Mouse (Mus musculus) myocyte (in vitro differentiated cells): ENCODE data around the gene Fam49a. TPM values are rescaled to one million over a fixed set of nuclear protein-coding genes. Genes with fewer than 3 reads are reported as not detected.

Source experiments
- H3K27me3 ChIP-seq: one replicate; pipeline ENCODE4 v1.6.1; 2011; ENCODE audit not compliant: control insufficient read depth, insufficient read depth, insufficient read length
- H3K36me3 ChIP-seq: one replicate; pipeline ENCODE4 v1.6.1; 2011; ENCODE audit not compliant: control insufficient read depth, insufficient read depth
- H3K4me2 ChIP-seq: one replicate; pipeline ENCODE4 v1.6.1; 2011; ENCODE audit warnings: low read depth, control low read depth
- H3K4me3 ChIP-seq: one replicate; pipeline ENCODE4 v1.5.1; 2011; ENCODE audit warnings: mild to moderate bottlenecking, control low read depth, moderate library complexity
- H3K79me2 ChIP-seq: one replicate; pipeline ENCODE4 v1.6.1; 2011; ENCODE audit not compliant: control insufficient read depth, insufficient read depth
- H3ac ChIP-seq: one replicate; pipeline ENCODE4 v1.6.1; 2011; ENCODE audit not compliant: control insufficient read depth, insufficient read length
- CEBPB ChIP-seq: IDR thresholded peaks from 2 replicates; pipeline ENCODE4 v1.6.1; 2011; ENCODE audit warnings: mild to moderate bottlenecking, moderate library complexity; ENCODE audit not compliant: poor library complexity, insufficient read depth, severe bottlenecking
- E2F4 ChIP-seq: IDR thresholded peaks from one replicate; pipeline ENCODE4 v1.6.1; 2011; ENCODE audit warnings: mild to moderate bottlenecking, control low read depth, moderate library complexity; ENCODE audit not compliant: insufficient read depth
- MAX ChIP-seq: IDR thresholded peaks from one replicate; pipeline ENCODE4 v1.6.1; 2011; ENCODE audit warnings: low read depth, mild to moderate bottlenecking, control low read depth
- MYOD1 ChIP-seq, 3 experiments: IDR thresholded peaks; one replicate each; pipeline ENCODE4 v1.6.1; 2011; ENCODE audit warnings: control low read depth in 2 of 3, low read depth in 2 of 3, mild to moderate bottlenecking in 2 of 3, moderate library complexity in 1 of 3; ENCODE audit not compliant: insufficient read length in 2 of 3, control insufficient read depth in 1 of 3
- MYOG ChIP-seq, 3 experiments: IDR thresholded peaks; one replicate each; pipeline ENCODE4 v1.6.1; 2011; ENCODE audit warnings: control low read depth in 2 of 3, low read depth in 2 of 3, mild to moderate bottlenecking in 2 of 3; ENCODE audit not compliant: insufficient read length in 2 of 3, control insufficient read depth in 1 of 3, insufficient read depth in 1 of 3
- POLR2A ChIP-seq: IDR thresholded peaks from one replicate; pipeline ENCODE4 v1.6.1; 2011; ENCODE audit warnings: low read depth, mild to moderate bottlenecking, control low read depth, moderate library complexity; ENCODE audit not compliant: insufficient read length
- POLR2AphosphoS2 ChIP-seq: IDR thresholded peaks from one replicate; pipeline ENCODE4 v1.6.1; 2011; ENCODE audit warnings: low read depth, control low read depth; ENCODE audit not compliant: insufficient read length
- REST ChIP-seq: IDR thresholded peaks from one replicate; pipeline ENCODE4 v1.6.1; 2011; ENCODE audit warnings: mild to moderate bottlenecking, control low read depth, moderate library complexity; ENCODE audit not compliant: insufficient read depth, insufficient read length
- SRF ChIP-seq: IDR thresholded peaks from one replicate; pipeline ENCODE4 v1.6.1; 2011; ENCODE audit warnings: low read depth; ENCODE audit not compliant: control insufficient read depth, insufficient read length
- TCF12 ChIP-seq: IDR thresholded peaks from one replicate; pipeline ENCODE4 v1.6.1; 2011; ENCODE audit warnings: mild to moderate bottlenecking, control low read depth; ENCODE audit not compliant: poor library complexity, insufficient read depth, severe bottlenecking
- TCF3 ChIP-seq: IDR thresholded peaks from one replicate; pipeline ENCODE4 v1.6.1; 2011; ENCODE audit warnings: low read depth, control low read depth; ENCODE audit not compliant: insufficient read length
- USF1 ChIP-seq: IDR thresholded peaks from one replicate; pipeline ENCODE4 v1.6.1; 2011; ENCODE audit warnings: low read depth, mild to moderate bottlenecking, control low read depth, moderate library complexity
- polyA plus RNA-seq: library from polyadenylated mRNA; unstranded; fragments of >200 nt; fragmentation: generic; extraction: Trizol; gene quantifications from one replicate; pipeline ENCODE4 v1.2.1, GENCODE M21; 2012; ENCODE audit warnings: missing spikeins

Fam49a gene
- polyA plus RNA-seq, 1 experiment: not detected

- Histone ChIP-seq H3K79me2 (no peaks in the 10 kb centered on the region), H3ac (no peak overlapping the region), H3K36me3 (no peaks in the 10 kb centered on the region), H3K4me3 (no peak overlapping the region), H3K27me3 (no peaks in the 10 kb centered on the region), H3K4me2 (no peak overlapping the region)
- TF ChIP-seq POLR2AphosphoS2: no peak
Measured at GRCm38 (mm10) chr12:12351816-12352552, 90.0 kb downstream of the Fam49a start.

- TF ChIP-seq SRF: no peak
- TF ChIP-seq MYOD1 (IDR thresholded peaks at IDR 0.05; ENCODE audit: control insufficient read depth in 1 of 3, insufficient read length in 2 of 3, low read depth in 2 of 3): no peak
- Histone ChIP-seq H3K36me3 (no peaks in the 10 kb centered on the region), H3ac (no peak overlapping the region), H3K4me3 (no peak overlapping the region), H3K79me2 (no peaks in the 10 kb centered on the region), H3K4me2 (no peak overlapping the region), H3K27me3 (no peaks in the 10 kb centered on the region)
Measured at GRCm38 (mm10) chr12:12354115-12354653, 92.2 kb downstream of the Fam49a start.

- no peak for TF ChIP-seq USF1
- TF ChIP-seq CEBPB: no peak
- TF ChIP-seq TCF3: no peak
- TF ChIP-seq POLR2AphosphoS2: no peak
- TF ChIP-seq MAX: no peak
- no peak for TF ChIP-seq E2F4
- TF ChIP-seq SRF: no peak
- TF ChIP-seq MYOG (IDR thresholded peaks at IDR 0.05; ENCODE audit: control insufficient read depth in 1 of 3, insufficient read depth in 1 of 3, insufficient read length in 2 of 3, low read depth in 2 of 3): no peak
- H3K27me3 ChIP-seq: no peaks in the 10 kb centered on the region
- no peak overlapping the region for H3K4me2 ChIP-seq
- H3K79me2 ChIP-seq: no peaks in the 10 kb centered on the region
- H3K4me3 ChIP-seq: no peak overlapping the region
- H3ac ChIP-seq: no peak overlapping the region
- no peaks in the 10 kb centered on the region for H3K36me3 ChIP-seq
Measured at GRCm38 (mm10) chr12:12356048-12356447, 94.1 kb downstream of the Fam49a start.

GRCm38 (mm10) chr12:12356463-12356862 is 94.5 kb downstream of the Fam49a start:
- Histone ChIP-seq H3K36me3 (no peaks in the 10 kb centered on the region), H3K79me2 (no peaks in the 10 kb centered on the region), H3K4me2 (no peak overlapping the region), H3K4me3 (no peak overlapping the region), H3ac (no peak overlapping the region), H3K27me3 (no peaks in the 10 kb centered on the region)
- TF ChIP-seq TCF3: no peak
- TF ChIP-seq MYOG (IDR thresholded peaks at IDR 0.05; ENCODE audit: control insufficient read depth in 1 of 3, insufficient read depth in 1 of 3, insufficient read length in 2 of 3, low read depth in 2 of 3): no peak
- no peak for TF ChIP-seq MAX
- no peak for TF ChIP-seq MYOD1 (IDR thresholded peaks at IDR 0.05; ENCODE audit: control insufficient read depth in 1 of 3, insufficient read length in 2 of 3, low read depth in 2 of 3)
- TF ChIP-seq CEBPB: no peak
- TF ChIP-seq TCF12: no peak
- no peak for TF ChIP-seq POLR2AphosphoS2
- no peak for TF ChIP-seq SRF

- TF ChIP-seq POLR2A (no peak), MAX (no peak), TCF3 (no peak), E2F4 (no peak), TCF12 (no peak), MYOD1 (IDR thresholded peaks at IDR 0.05; ENCODE audit: control insufficient read depth in 1 of 3, insufficient read length in 2 of 3, low read depth in 2 of 3) (no peak), SRF (no peak)
- Histone ChIP-seq H3K4me2 (no peak overlapping the region), H3K27me3 (no peaks in the 10 kb centered on the region), H3K36me3 (no peaks in the 10 kb centered on the region), H3ac (no peak overlapping the region), H3K79me2 (no peaks in the 10 kb centered on the region), H3K4me3 (no peak overlapping the region)
Measured at GRCm38 (mm10) chr12:12356946-12357345, 95.0 kb downstream of the Fam49a start.

GRCm38 (mm10) chr12:12359923-12360322 is 98.0 kb downstream of the Fam49a start:
- Histone ChIP-seq H3K36me3 (no peaks in the 10 kb centered on the region), H3K79me2 (no peaks in the 10 kb centered on the region), H3ac (no peak overlapping the region), H3K4me3 (no peak overlapping the region), H3K27me3 (no peaks in the 10 kb centered on the region), H3K4me2 (no peak overlapping the region)
- no peak for TF ChIP-seq MYOG (IDR thresholded peaks at IDR 0.05; ENCODE audit: control insufficient read depth in 1 of 3, insufficient read depth in 1 of 3, insufficient read length in 2 of 3, low read depth in 2 of 3)
- no peak for TF ChIP-seq MYOD1 (IDR thresholded peaks at IDR 0.05; ENCODE audit: control insufficient read depth in 1 of 3, insufficient read length in 2 of 3, low read depth in 2 of 3)
- TF ChIP-seq TCF3: no peak
- TF ChIP-seq REST: no peak
- no peak for TF ChIP-seq SRF
- TF ChIP-seq E2F4: no peak
- no peak for TF ChIP-seq POLR2AphosphoS2
- no peak for TF ChIP-seq TCF12
- no peak for TF ChIP-seq MAX
- no peak for TF ChIP-seq CEBPB
- no peak for TF ChIP-seq POLR2A
- TF ChIP-seq USF1: no peak
